Mouse (Mus musculus) G1E (cell line): ENCODE results near the gene Il19. TPM values are rescaled to one million over a fixed set of nuclear protein-coding genes. Genes with fewer than 3 reads are reported as not detected.

ENCODE experiments used
- ATAC-seq: 2 replicates; pipeline ENCODE4 v1.8.0; 2016; ENCODE audit warnings: mild to moderate bottlenecking; ENCODE audit not compliant: insufficient number of reproducible peaks, poor library complexity, low FRiP score, severe bottlenecking; ENCODE audit errors: extremely low read depth
- DNase-seq: peaks from one replicate; pipeline ENCODE4 v3.0.0; 2012; ENCODE audit warnings: low spot score
- H3K27me3 ChIP-seq: 2 replicates; pipeline ENCODE4 v1.6.1; 2012; ENCODE audit warnings: mild to moderate bottlenecking, low read length, inconsistent platforms; ENCODE audit not compliant: insufficient read depth
- H3K36me3 ChIP-seq: replicated peaks from 2 replicates; pipeline ENCODE3; 2012; ENCODE audit warnings: mild to moderate bottlenecking, inconsistent platforms
- H3K4me1 ChIP-seq: 2 replicates; pipeline ENCODE4 v1.6.1; 2012; ENCODE audit warnings: low read depth, low read length, inconsistent platforms, mixed read lengths; ENCODE audit not compliant: insufficient read depth
- H3K4me3 ChIP-seq: 2 replicates; pipeline ENCODE4 v1.5.1; 2012; ENCODE audit warnings: low read depth, mild to moderate bottlenecking, inconsistent platforms, low read length, moderate library complexity, mixed read lengths
- H3K9me3 ChIP-seq: replicated peaks from 2 replicates; pipeline ENCODE4 v1.6.1; 2012; ENCODE audit warnings: inconsistent platforms
- CTCF ChIP-seq: IDR thresholded peaks from 2 replicates; pipeline ENCODE4 v1.5.1; 2012; ENCODE audit warnings: low read depth, low read length, inconsistent platforms, mixed read lengths
- GATA1 ChIP-seq: IDR thresholded peaks from 2 replicates; pipeline ENCODE4 v1.6.1; 2012; ENCODE audit warnings: borderline replicate concordance, low read length, inconsistent platforms, mixed read lengths
- GATA2 ChIP-seq: IDR thresholded peaks from 2 replicates; pipeline ENCODE4 v1.6.1; 2012; ENCODE audit warnings: low read depth, low read length, inconsistent platforms, borderline replicate concordance
- POLR2AphosphoS5 ChIP-seq: IDR thresholded peaks from 2 replicates; pipeline ENCODE4 v1.6.1; 2012; ENCODE audit warnings: low read depth, low read length, inconsistent platforms; ENCODE audit not compliant: insufficient replicate concordance
- TAL1 ChIP-seq: conservative IDR thresholded peaks from 2 replicates; pipeline ENCODE4 v1.6.1; 2012; ENCODE audit warnings: low read depth, low read length, inconsistent platforms, mixed read lengths
- polyA plus RNA-seq: library from polyadenylated mRNA; stranded (reverse); fragments of >175 nt; gene quantifications from 2 replicates; pipeline ENCODE4 v1.2.3, GENCODE M21; 2012
- total RNA-seq, 2 experiments: library from RNA; stranded (forward) in 1 of 2; stranded (reverse) in 1 of 2; fragments of 200-1000 nt in 1 of 2; fragments of >200 nt in 1 of 2; fragmentation: Nextera tagmentation in 1 of 2; gene quantifications; 2 replicates each; pipeline ENCODE4 v1.2.3; 2014 to 2017

Il19 gene
- total and polyA plus RNA-seq, 3 experiments = not detected

DNA sequence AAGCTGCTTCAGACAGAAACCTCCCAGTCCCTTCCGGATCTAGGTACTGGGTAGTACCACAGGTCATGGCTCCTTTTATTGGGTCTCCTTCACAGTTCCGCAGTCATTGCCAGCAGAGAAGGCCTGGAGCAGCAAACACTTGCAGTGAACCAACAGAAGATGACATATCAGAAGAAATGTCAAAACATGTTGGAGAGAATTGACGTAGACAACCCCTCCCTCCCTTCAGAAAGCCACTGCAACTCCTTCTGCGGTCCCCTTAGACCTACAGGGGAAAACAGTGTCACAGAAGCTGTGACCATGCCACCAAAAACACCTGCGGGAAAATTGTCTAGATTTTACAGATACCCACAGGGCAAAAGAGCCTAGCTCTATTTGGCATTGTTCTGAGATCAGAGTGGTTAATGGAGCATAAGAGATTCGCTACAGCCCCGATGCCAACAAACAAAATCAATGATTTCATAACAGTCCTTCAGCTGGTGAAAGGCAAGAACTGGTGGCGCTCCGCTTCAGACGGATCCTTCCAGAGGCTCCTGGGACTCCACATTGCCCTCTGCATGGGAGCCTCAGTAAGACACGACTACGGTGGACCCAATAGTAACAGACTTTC is 28.4 kb downstream of the Il19 start, which contains the start of gene Il20:
Gene Il20, minus strand, starts transcription at position 51 of the 610 bp plus-strand sequence.
- Histone ChIP-seq H3K4me3 (no peak within 1 kb of the TSS), H3K9me3 (no peaks in the 10 kb centered on the region), H3K36me3 (no peaks in the 10 kb centered on the region), H3K4me1 (no peaks in the 10 kb centered on the region), H3K27me3 (peaks cover 3% of the 10 kb centered on the region)
- no peak for DNase-seq
- ATAC-seq = no peak
- TF ChIP-seq GATA2 (no peak), TAL1 (no peak), CTCF (no peak), GATA1 (no peak), POLR2AphosphoS5 (no peak)

- Histone ChIP-seq H3K4me1 (no peaks in the 10 kb centered on the region), H3K36me3 (no peaks in the 10 kb centered on the region), H3K27me3 (peaks cover 8% of the 10 kb centered on the region; the same call in 1 of the 2 replicates), H3K4me3 (no peak overlapping the region), H3K9me3 (no peaks in the 10 kb centered on the region)
- no peak for DNase-seq
- no peak for ATAC-seq
- no peak for TF ChIP-seq GATA1
Measured at GRCm38 (mm10) chr1:130902505-130902904, 37.4 kb downstream of the Il19 start.

DNA sequence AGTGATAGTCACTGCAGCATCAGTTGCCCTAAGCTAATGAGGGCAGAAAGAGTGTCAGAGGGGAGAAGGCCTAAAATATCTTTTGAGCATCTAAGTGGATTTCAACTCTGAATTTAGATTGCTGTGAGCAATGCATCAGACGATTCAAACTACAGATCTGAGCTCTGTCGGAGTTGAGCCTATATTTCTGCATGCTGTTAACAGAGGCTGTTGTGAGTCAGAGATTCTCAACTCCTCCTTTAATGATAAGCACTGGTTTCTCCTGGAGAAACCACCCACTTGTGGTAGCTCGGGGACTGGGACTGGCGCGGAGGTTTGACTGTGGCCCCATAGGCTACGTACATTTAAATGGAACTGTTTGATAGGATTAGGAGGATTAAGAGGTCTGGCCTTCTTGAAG is 45.4 kb downstream of the Il19 start:
- peaks cover 11% of the 10 kb centered on the region; the same call in 1 of the 2 replicates for H3K27me3 ChIP-seq
- ATAC-seq (no peak), DNase-seq (no peak)
- TF ChIP-seq TAL1 = no peak
- TF ChIP-seq CTCF = no peak
- no peak for TF ChIP-seq GATA2
- no peak for TF ChIP-seq POLR2AphosphoS5
- TF ChIP-seq GATA1 = no peak
- H3K9me3 ChIP-seq = no peaks in the 10 kb centered on the region
- H3K4me3 ChIP-seq = no peak overlapping the region
- H3K36me3 ChIP-seq = no peaks in the 10 kb centered on the region
- no peaks in the 10 kb centered on the region for H3K4me1 ChIP-seq

DNA sequence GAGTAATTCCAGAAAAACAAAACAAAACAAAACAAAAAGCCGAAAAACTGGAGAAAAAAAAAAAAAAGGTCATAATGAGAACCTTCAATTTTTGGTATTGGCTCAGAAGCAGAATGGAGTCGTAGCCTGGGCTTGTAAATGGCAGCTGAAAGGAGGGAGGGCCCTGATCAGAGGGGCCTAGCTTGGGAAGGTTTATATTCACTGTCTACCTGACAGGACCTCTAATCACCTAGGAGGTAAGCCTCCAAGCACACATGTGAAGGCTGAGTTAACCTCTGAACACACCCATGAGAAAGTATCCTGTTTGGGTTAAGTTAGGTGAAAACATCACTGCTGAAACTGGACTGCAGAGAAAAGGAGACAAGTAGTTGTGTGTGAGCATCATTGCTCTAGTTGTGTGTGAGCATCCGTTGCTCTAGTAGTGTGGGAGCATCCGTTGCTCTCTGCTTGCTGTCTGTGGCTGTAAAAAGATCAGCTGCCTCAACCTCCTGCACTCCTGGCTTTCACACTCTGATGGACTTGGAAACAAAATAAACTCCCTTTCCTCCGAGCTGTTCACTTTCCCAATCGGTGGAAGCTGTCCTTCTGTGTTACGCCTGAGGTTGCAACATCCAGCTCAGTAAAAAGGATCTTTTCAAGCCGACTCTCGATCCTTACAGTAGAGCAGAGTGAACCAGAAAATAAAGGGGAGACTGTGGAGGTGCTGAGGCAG is 46.4 kb downstream of the Il19 start:
- ATAC-seq = no peak
- H3K36me3 ChIP-seq = no peaks in the 10 kb centered on the region
- TF ChIP-seq TAL1 (no peak), GATA1 (no peak), CTCF (no peak), POLR2AphosphoS5 (no peak), GATA2 (no peak)

GRCm38 (mm10) chr1:130892446-130892845 is 47.5 kb downstream of the Il19 start:
- DNase-seq (no peak), ATAC-seq (no peak)
- no peak for TF ChIP-seq POLR2AphosphoS5
- TF ChIP-seq GATA1 = no peak
- TF ChIP-seq CTCF = no peak
- TF ChIP-seq TAL1 = no peak
- no peak for TF ChIP-seq GATA2
- Histone ChIP-seq H3K27me3 (peaks cover 12% of the 10 kb centered on the region; the same call in 1 of the 2 replicates), H3K36me3 (no peaks in the 10 kb centered on the region), H3K4me1 (no peaks in the 10 kb centered on the region), H3K9me3 (no peaks in the 10 kb centered on the region), H3K4me3 (no peak overlapping the region)

More for the DNA sequence above, 46.4 kb downstream of the Il19 start:
- Histone ChIP-seq H3K4me1 (no peaks in the 10 kb centered on the region), H3K4me3 (no peak overlapping the region), H3K9me3 (no peaks in the 10 kb centered on the region), H3K27me3 (peaks cover 14% of the 10 kb centered on the region; the same call in 1 of the 2 replicates)
- DNase-seq = no peak

GRCm38 (mm10) chr1:130887354-130887753 is 52.6 kb downstream of the Il19 start, which contains the start of gene Il24:
Il24 (minus strand) TSS chr1:130887454.
- Histone ChIP-seq H3K4me1 (no peaks in the 10 kb centered on the region), H3K27me3 (peaks cover 14% of the 10 kb centered on the region), H3K4me3 (no peak within 1 kb of the TSS), H3K9me3 (no peaks in the 10 kb centered on the region), H3K36me3 (no peaks in the 10 kb centered on the region)
- TF ChIP-seq GATA2 (no peak), POLR2AphosphoS5 (no peak), GATA1 (no peak), TAL1 (no peak), CTCF (no peak)
- ATAC-seq = no peak
- DNase-seq = no peak
